Mouse (Mus musculus): ENCODE measurements at regions not wholly inside any gene's neighbourhood (a gene's known extent, or its start where the extent isn't known, plus 50 kb on each side); places are given as distances from the start of the nearest gene placed in this dataset.
"Not testable (repeated sequence)": the region's sequence is repeated elsewhere in the genome, so short reads cannot be mapped to it uniquely, and the experiment has no call there.

- not testable (repeated sequence) for TF ChIP-seq CTCF, EP300 (IDR thresholded peaks at IDR 0.05; ENCODE audit: low read depth)
Observed at GRCm38 (mm10) chr10:86590211-86590610, 91.5 kb upstream of the Syn3 start.

Data from liver, postnatal 0 days (tissue).